Mouse (Mus musculus) pancreas, adult 10 weeks (tissue): ENCODE data around the gene Ipo4. TPM values are rescaled to one million over a fixed set of nuclear protein-coding genes. Genes with fewer than 3 reads are reported as not detected.

Experiments
- polyA plus RNA-seq: library from polyadenylated mRNA; stranded (reverse); fragments of 350-450 nt; fragmentation: Illumina TruSeq; extraction: RNeasy Lipid Tissue Mini Kit (QIAGEN cat#74804); gene quantifications from one replicate; pipeline ENCODE4 v1.2.3, GENCODE M21; 2015; ENCODE audit warnings: low read depth, low replicate concordance; ENCODE audit not compliant: insufficient read depth

Gene Ipo4
- polyA plus RNA-seq, 1 experiment from 2014 or later, result 49.8 TPM

Other genes starting within 250 kb of the Ipo4 start
- 17.0 TPM for gene Dhrs4, start 157.2 kb downstream of the Ipo4 start, polyA plus RNA-seq
- gene Carmil3, start 145.3 kb downstream of the Ipo4 start, polyA plus RNA-seq, result 11.7 TPM
- gene Cpne6, start 125.5 kb downstream of the Ipo4 start, polyA plus RNA-seq, result not detected
- not detected for gene Nrl, start 111.0 kb downstream of the Ipo4 start, polyA plus RNA-seq
- 29.0 TPM for gene Pck2, start 95.7 kb downstream of the Ipo4 start, polyA plus RNA-seq
- 38.9 TPM for gene Dcaf11, start 76.0 kb downstream of the Ipo4 start, polyA plus RNA-seq
- not detected for gene A730061H03Rik, start 75.6 kb downstream of the Ipo4 start, polyA plus RNA-seq
- not detected for gene Fitm1, start 60.3 kb downstream of the Ipo4 start, polyA plus RNA-seq
- 38.5 TPM for gene Psme1, start 57.8 kb downstream of the Ipo4 start, polyA plus RNA-seq
- 11.7 TPM for gene Emc9, start 50.7 kb downstream of the Ipo4 start, polyA plus RNA-seq
- gene Psme2, start 44.8 kb downstream of the Ipo4 start, polyA plus RNA-seq, result 49.1 TPM
- gene Rnf31, start 44.2 kb downstream of the Ipo4 start, polyA plus RNA-seq, result 14.7 TPM
- gene Irf9, start 32.4 kb downstream of the Ipo4 start, polyA plus RNA-seq, result 11.2 TPM
- 9.7 TPM for gene Rec8, start 17.9 kb downstream of the Ipo4 start, polyA plus RNA-seq
- 1.6 TPM for gene Gm49378, start 1.9 kb upstream of the Ipo4 start, polyA plus RNA-seq
- 17.3 TPM for gene Tm9sf1, start 7.8 kb upstream of the Ipo4 start, polyA plus RNA-seq
- 0.59 TPM for gene Tssk4, start 14.2 kb upstream of the Ipo4 start, polyA plus RNA-seq
- 8.9 TPM for gene Mdp1, start 24.6 kb upstream of the Ipo4 start, polyA plus RNA-seq
- gene Gmpr2, start 36.0 kb upstream of the Ipo4 start, polyA plus RNA-seq, result 5.6 TPM
- 60.9 TPM for gene Nedd8, start 36.2 kb upstream of the Ipo4 start, polyA plus RNA-seq
- gene Tinf2, start 45.9 kb upstream of the Ipo4 start, polyA plus RNA-seq, result 5.5 TPM
- 0.30 TPM for gene Tgm1, start 78.0 kb upstream of the Ipo4 start, polyA plus RNA-seq
- gene Rabggta, start 86.3 kb upstream of the Ipo4 start, polyA plus RNA-seq, result 9.4 TPM
- 28.8 TPM for gene Dhrs1, start 109.7 kb upstream of the Ipo4 start, polyA plus RNA-seq
- gene Nop9, start 109.7 kb upstream of the Ipo4 start, polyA plus RNA-seq, result 2.8 TPM
- not detected for gene Cideb, start 122.5 kb upstream of the Ipo4 start, polyA plus RNA-seq
- not detected for gene Ltb4r2, start 125.5 kb upstream of the Ipo4 start, polyA plus RNA-seq
- not detected for gene Ltb4r1, start 130.0 kb upstream of the Ipo4 start, polyA plus RNA-seq
- gene Adcy4, start 148.1 kb upstream of the Ipo4 start, polyA plus RNA-seq, result 14.4 TPM
- gene Ripk3, start 152.9 kb upstream of the Ipo4 start, polyA plus RNA-seq, result 2.2 TPM
- 5.5 TPM for gene Nfatc4, start 187.2 kb upstream of the Ipo4 start, polyA plus RNA-seq
- gene Nynrin, start 218.1 kb upstream of the Ipo4 start, polyA plus RNA-seq, result 2.1 TPM
- not detected for gene Cbln3, start 248.4 kb upstream of the Ipo4 start, polyA plus RNA-seq
- gene Khnyn, start 249.0 kb upstream of the Ipo4 start, polyA plus RNA-seq, result 5.2 TPM